Mouse (Mus musculus) embryo, embryonic 9.5 days (tissue): Measurements from ENCODE around the gene Zfp982.
"Not testable (repeated sequence)": the region's sequence is repeated elsewhere in the genome, so short reads cannot be mapped to it uniquely, and the experiment has no call there.

Experiments
- DNase-seq: peaks from one replicate; pipeline ENCODE4 v3.0.0-alpha.2; 2017; ENCODE audit errors: extremely low spot score

The Zfp982 gene

GRCm38 (mm10) chr4:147492117-147492516, at the start of gene Zfp982:
Gene Zfp982, plus strand, starts transcription at chr4:147492417.
- not testable (repeated sequence) for DNase-seq

- peak; percentile 86 for DNase-seq
These were observed 49.3 kb upstream of the Zfp982 start for GRCm38 (mm10) chr4:147442649-147443553.

GRCm38 (mm10) chr4:147443554-147443927, 48.7 kb upstream of the Zfp982 start:
- DNase-seq, result not testable (repeated sequence)

GRCm38 (mm10) chr4:147445371-147445770, 46.8 kb upstream of the Zfp982 start:
- DNase-seq, result not testable (repeated sequence)

- DNase-seq, result no peak
These were observed 43.9 kb upstream of the Zfp982 start for GRCm38 (mm10) chr4:147448358-147448757.

- DNase-seq, result peak; percentile 61
These were observed 43.1 kb upstream of the Zfp982 start for GRCm38 (mm10) chr4:147449099-147449581.

GRCm38 (mm10) chr4:147449986-147450385, 42.2 kb upstream of the Zfp982 start:
- not testable (repeated sequence) for DNase-seq

- not testable (repeated sequence) for DNase-seq
These were observed 25.0 kb upstream of the Zfp982 start for GRCm38 (mm10) chr4:147467207-147467606.

- DNase-seq, result not testable (repeated sequence)
These were observed 6.8 kb downstream of the Zfp982 start for GRCm38 (mm10) chr4:147498772-147499613.

GRCm38 (mm10) chr4:147509174-147509573, 17.0 kb downstream of the Zfp982 start:
- DNase-seq, result no peak

GRCm38 (mm10) chr4:147518981-147519380, 26.8 kb downstream of the Zfp982 start:
- DNase-seq, result no peak

GRCm38 (mm10) chr4:147520100-147520499, 27.9 kb downstream of the Zfp982 start:
- no peak for DNase-seq

- no peak for DNase-seq
These were observed 32.9 kb downstream of the Zfp982 start for GRCm38 (mm10) chr4:147525125-147525524.

- no peak for DNase-seq
These were observed 38.1 kb downstream of the Zfp982 start for GRCm38 (mm10) chr4:147530366-147530765.

- not testable (repeated sequence) for DNase-seq
These were observed 43.7 kb downstream of the Zfp982 start for GRCm38 (mm10) chr4:147535916-147536315.

GRCm38 (mm10) chr4:147537702-147538101, 45.5 kb downstream of the Zfp982 start:
- no peak for DNase-seq

GRCm38 (mm10) chr4:147539918-147540317, 47.7 kb downstream of the Zfp982 start, which contains the start of gene Gm16503:
Gene Gm16503, plus strand, starts transcription at chr4:147540218.
- not testable (repeated sequence) for DNase-seq

GRCm38 (mm10) chr4:147541105-147541504, 48.9 kb downstream of the Zfp982 start:
- no peak for DNase-seq

GRCm38 (mm10) chr4:147553071-147553470, 60.9 kb downstream of the Zfp982 start, which contains the start of gene Zfp985:
Gene Zfp985, plus strand, starts transcription at chr4:147553277.
- DNase-seq, result not testable (repeated sequence)

GRCm38 (mm10) chr4:147554361-147554760, 62.1 kb downstream of the Zfp982 start:
- DNase-seq, result not testable (repeated sequence)

GRCm38 (mm10) chr4:147556921-147557320, 64.7 kb downstream of the Zfp982 start:
- DNase-seq, result not testable (repeated sequence)

GRCm38 (mm10) chr4:147558011-147558410, 65.8 kb downstream of the Zfp982 start:
- not testable (repeated sequence) for DNase-seq
